Mouse (Mus musculus): Measurements from ENCODE around the gene Crybb1.

Gene Crybb1

DNA sequence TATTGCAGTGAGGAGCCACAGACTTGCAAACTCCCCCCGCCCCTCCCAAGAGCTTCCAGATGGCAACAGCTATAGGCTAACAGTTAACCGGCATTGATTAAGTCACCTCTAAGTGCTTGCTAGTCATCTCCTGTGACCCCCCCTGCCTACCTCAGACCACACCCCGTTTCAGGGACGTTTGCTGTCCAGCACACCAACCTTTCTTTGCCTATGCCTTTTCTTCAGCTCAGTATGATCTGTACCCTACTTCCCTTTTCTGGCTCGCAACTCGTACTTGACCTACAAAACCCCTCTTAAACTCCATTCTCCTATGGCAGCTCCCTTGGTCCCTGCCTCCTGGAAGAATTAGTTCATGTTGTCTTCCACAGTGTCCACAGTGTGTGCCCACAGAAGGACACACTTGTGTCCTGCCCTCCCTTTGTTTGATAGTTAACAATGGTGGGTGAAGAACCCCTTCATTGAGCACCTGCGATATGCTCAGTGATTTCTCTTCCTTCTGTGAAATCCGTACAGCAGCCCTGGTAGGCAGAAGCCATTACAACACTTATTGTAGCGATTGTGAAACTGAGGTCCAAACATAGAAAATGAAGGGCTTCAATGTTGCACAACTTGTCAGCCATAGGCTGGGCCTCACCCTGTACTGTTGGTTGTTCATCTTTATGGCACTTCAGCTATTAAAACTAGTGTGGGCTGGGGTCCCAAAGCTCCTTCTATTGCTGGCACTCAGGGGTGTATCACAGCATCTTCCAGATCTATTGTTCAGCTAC is 10.6 kb downstream of the Crybb1 start:
- no peak for DNase-seq (ENCODE audit: low spot score in 2 of 2)

DNA sequence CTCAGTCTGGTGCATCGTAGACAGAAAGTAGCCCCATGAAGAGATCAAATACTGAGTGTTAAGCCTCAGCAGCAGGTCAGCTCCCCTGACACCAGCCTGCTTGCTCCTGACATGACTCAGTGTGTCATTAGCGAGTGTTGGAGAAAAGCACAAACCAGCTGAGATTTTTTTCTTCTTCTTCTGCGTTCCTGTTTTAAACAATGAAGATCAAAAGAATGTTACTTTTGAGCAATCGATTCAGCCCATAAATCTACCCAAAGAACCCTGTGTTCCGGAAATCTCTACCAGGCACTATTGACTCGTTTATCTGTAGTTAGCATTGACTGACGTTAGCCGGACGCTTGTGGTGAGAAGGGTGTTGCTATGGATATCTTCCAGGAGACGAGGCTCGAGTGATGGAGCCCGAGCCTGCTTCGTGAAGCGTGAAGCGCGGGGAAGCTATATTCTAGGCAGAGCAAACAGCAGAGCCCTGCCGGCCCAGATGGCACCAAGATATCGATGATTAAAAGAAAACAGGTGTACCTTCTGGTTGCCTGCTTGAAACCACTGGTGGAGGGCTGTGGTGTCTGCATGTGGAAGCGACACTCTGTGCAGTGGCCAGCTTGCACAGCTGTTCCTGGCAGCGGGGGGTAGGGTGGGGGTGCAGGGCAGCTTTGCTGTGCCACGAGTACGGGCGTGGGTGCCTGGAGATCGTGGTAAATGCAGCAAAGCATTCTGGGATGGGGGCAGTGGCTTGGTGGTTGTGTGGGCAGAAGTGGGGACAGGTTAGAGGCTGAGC is 15.3 kb downstream of the Crybb1 start:
- DNase-seq (ENCODE audit: low spot score in 2 of 2): peak; percentile 27 to 48

DNA sequence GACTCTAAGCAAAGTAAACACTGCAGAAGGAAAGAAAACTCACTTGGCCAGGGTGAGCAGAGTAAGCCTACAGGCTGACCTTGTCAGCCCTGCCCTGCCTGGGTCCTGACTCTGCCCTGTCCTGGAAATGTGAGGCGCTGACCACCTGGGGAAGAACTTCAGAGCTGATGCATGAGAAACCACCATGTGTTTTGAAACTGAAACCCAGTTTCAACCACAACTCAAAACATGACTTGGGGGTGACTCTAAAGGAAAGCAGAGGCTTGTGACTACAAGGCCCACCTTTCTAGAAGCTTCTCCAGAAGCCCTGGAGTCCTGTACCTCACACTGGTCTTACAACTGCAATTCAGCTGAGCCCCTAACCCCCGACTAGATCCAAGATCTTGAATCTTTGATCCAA is 17.3 kb downstream of the Crybb1 start:
- no peak for DNase-seq (ENCODE audit: low spot score in 2 of 2)

DNA sequence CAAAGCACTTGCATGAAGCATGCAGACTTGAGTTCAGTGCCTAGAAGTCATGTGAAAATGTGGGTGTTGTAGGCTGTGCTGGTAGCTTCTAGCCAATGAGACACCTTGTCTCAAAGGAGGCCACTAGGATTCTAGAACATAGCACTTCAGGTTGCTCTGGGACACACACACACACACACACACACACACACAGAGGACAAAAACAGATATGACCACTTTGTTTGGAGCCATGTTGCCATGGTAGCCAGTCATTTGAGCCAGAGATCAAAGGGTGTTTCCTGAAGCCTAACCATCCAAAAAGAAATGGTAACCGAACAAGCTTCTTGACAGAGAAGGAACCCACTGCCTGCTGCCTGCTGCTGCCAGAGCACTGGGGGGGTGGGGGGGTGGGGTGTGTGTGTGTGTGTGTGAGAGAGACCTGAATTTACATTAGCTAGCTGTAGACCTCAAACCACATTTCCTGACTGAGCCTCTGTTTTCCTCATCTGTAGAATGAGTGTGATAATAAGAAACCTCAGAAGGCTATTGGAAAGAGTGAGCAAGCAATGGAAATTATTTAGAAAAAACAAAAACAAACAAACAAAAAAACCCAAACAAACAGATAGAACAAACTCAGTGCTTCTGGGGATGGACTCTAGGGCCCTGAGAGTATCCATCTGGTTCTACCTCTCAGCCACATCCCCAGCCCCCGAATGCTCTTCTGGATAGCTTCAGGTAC is 18.3 kb downstream of the Crybb1 start:
- no peak for DNase-seq (ENCODE audit: low spot score in 2 of 2)

DNA sequence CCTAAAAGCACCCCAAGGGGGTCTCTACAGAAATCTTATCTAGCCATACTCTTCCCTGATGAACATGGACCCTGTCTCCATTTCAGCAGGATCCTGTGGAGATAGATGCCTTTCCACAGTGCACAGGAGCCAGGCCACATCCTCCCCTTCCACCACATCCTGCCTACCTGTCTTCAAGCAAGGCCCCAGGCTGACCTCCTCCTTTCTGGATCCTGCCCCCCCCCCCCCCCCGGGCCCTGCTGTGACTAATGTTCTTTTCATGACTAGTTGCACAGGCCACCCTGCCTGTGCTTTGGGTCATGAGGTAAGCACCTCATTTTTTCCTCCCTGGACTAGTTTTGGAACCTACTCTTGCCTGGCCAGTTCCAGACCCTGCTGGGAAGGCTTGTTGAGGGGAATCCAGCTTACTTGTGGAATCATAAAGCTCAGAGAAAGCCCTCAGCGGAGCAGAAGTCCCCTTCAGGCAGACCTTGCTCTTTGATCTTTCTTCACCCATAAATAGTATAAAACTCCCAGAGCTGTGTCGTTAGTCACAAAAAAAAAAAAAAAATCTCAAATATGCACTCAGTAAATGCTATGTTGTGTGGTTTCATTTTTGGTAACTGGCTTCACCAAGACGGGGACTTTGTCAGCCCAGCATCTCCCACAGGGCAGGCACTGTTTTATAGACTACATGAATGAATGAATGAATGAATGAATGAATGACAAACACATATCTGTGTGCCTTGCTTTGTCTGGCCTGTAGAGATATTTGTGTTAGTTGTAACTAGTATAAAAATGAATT is 19.6 kb downstream of the Crybb1 start:
- DNase-seq (ENCODE audit: low spot score in 2 of 2): no peak

DNA sequence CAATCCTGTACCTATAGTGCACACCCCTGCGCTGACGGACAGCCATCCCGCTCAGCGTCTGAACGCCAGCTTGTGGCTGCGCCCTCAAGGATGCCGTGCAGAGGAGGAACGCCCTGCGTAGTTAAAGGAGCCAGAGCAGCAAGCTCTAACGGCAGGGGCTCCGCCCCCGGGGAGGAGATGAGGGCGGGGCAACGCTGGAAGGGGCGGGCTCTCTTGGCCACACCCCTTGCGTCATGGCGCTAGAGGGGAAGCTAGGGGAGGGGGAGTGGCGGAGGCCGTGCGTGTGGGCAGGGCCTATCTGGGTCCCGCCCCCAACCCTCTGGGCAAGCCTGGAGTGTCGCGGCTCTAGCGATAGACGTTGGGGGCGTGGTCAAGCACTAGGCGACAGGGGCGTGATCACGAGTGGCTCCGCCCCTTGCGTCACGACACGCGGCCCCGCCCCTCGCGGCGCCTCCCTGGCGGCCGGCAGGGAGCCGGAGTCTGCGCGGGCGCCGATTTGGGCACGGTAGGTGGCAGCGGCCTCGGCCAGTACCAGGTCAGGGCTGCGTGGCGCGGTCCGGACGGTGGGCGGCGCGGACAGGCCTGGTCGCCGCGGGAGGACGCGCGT is 20.8 kb downstream of the Crybb1 start, which contains the start of gene Tpst2:
Tpst2 (plus strand) TSS at position 425 of the 607 bp plus-strand sequence.
- DNase-seq (ENCODE audit: low spot score in 2 of 2): peak; percentile 100

DNA sequence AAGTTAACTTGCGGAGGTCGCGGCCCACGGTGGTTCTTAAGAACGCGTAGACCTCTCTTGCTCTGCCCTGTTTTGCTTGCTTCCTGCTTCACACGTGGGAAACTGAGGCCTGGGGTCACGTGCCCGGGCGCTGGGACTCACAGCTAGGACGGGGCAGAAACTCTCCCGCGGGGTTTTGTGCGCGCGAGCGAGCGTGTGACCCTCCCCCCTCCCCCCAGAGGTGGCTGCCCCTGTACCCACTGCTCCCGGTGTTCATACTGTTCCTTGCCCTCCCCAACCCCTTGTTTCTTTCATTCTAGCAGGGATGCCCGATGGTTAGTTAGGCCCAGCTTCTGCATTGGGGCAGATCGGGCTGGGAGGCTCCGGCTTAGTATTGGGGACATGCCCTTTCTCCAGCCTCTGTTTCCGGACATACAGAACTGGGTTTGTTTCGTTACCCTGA is 21.3 kb downstream of the Crybb1 start:
- DNase-seq (ENCODE audit: low spot score in 2 of 2): no peak

DNA sequence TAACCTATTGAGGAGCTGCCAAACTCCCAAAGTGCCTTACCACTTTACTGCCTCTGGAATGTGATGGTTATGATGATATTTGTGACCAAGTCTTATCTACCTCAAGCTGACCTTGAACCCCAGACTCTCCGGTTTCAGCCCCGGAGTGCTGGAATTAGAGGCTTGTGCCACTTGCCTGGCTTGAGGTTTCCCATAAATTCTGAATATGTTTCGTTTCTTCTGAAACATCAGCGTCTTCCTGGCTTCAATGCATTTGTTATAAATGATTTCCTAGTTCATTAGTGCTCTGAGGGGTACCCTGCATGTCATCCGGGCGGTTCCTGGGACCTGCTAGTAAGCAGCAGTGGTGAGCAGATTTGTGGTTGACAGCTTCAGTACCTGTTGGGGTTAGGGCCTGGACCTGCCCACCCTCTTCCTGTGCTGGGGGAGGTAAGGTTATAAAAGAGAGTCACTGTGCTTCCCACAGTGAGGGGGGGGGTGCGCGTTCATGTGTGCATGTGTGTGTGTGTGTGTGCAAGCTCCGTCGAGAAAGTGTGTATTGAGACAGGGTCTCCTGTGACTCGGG is 22.4 kb downstream of the Crybb1 start:
- no peak for DNase-seq (ENCODE audit: low spot score in 2 of 2)

DNA sequence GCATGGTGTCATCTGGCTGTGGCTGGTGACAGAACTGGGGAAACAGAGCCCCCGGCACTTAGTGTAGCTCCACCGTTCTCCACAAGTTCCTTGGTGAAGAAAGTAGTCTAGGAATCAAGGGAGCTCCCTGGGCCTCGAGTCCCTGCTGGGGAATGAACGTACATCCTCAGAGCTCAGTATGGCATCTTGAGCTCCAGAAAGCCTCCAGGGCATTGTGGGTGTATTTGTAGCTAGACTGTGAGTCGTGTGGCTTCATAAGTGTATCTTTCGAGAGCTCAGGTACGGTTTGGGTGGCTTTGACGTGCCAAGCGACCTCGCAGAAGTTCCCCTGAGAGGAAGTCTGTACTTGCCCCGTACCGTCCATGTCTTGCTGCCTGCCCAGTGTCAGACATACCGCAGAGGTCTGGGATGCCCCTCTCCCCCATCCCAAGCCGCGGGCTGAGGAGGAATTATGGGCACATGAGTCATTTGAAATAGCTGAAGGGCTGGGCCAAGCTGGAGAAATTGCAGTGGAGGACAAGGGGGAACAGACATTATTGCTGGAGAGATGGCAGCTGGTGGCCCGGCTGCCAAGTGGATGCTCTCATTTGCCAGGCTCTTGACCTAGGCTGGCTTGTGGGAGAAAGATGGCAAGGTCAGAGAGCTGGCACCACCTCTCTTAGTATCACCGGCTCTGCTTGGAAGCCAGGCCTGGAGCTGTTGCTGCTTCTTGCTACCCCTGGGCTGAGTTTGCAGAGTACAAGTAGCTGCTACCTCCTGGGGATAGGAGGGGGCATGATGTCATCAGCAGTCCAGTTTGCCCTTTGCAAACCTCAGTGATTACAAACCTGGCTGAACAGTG is 23.8 kb downstream of the Crybb1 start:
- DNase-seq (ENCODE audit: low spot score in 2 of 2): no peak

DNA sequence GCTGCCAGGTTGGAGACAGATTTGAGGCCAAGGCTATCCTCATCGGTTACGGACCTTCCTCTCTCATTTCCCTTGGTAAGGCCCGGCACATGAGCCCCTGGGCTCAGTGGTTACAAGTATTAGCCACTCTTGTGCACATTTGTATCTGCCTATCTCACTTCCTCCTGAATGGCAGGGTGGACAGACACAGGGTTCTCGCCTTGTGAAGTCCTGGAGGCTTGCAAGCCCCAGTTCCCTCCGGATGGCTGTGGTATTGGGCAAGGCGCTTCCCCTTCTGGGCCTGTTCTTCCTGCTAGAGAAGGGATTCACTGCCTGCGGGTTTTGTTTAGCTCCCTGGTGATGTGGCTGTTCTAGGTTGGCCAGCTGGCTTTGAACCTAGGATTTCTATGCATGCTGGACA is 24.5 kb downstream of the Crybb1 start:
- no peak for DNase-seq (ENCODE audit: low spot score in 2 of 2)

DNA sequence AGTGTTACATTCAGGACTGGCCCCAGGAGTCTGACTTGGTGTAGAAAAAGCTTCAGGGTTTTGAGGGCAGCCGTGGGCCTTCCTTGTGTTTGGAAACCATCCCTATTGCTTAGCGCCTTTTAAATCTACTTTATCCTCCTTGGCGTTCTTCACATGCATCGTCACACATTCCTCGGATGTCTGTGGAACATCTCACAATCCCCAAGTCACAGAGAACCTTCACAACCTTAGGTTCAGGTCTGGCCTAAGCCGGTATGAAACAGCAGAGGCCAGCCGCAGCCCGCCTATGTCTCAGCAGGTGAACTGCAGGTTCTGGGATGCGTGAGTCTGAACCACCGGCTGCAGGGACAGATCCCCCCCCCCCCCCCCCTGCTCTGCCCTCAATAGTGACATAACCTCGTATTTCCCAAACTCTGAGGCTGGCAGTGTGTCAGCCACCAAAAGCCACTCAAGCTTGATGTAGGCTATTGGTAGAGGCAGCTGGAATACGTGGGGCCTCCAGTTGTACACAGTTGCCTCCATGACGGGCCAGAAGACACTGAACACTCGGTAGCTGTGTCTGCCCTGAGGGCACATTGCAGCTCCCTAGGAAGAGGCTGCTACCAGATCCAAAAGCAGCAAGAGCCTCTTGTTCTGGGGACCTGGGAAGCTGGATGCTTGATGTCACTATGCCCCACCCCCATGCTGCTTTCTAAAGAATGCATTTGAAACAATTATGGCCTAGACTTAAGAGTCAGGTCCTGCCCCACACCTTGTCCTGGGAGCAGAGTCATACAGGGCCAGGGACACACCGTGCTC is 25.4 kb downstream of the Crybb1 start:
- DNase-seq (ENCODE audit: low spot score in 2 of 2): no peak

DNA sequence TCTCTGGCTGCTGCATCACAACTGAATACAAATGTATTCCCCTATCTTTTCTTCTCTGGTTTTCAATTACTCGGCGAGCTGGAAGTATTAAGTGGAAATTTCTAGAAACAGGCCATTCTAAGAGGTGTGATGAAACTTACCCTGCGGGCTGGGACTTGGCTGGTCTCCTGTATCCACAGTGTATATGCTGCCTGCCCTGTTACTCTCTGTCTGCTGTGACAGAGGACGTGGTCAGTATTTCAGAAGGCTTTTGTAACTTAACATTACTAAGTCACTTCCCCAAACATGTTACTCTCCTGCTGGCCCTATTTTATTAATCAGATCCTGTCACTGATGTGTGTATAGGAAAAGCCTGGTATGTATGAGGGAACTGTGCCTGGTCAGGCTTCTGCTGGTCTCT is 26.1 kb downstream of the Crybb1 start:
- DNase-seq (ENCODE audit: low spot score in 2 of 2): no peak

DNA sequence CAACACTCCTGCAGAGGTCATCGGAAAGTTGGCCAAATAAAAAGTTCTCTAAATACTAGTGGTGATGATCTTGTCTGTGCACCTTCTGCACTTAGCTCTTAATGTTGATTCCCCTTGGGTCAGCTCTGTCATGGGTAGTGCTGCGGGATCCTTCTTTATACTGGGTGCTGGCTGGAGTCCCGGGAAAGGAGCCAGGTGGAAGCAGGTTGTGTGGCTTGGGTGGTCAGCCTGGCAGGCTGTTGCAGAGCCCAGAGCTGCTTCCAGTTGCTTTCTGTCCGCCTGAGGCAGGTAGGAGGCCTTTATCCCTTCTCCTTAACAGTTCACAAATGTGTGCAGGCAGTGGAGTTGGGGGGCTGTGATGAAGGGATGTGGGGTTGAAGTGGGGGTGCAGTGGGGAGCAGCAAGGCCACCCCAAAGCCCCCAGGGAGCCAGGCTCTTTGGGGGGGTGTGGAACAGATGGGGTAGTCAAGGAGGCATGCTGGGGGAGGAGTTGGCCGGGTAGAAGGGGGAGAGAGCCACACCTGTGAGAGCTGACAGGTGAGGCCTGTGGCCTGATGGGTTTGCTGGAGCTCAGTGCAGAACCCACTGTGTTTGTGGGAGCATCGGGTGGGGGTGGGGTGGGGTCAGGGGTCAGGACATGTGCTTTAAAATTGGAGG is 26.6 kb downstream of the Crybb1 start:
- no peak for DNase-seq (ENCODE audit: low spot score in 2 of 2)

DNA sequence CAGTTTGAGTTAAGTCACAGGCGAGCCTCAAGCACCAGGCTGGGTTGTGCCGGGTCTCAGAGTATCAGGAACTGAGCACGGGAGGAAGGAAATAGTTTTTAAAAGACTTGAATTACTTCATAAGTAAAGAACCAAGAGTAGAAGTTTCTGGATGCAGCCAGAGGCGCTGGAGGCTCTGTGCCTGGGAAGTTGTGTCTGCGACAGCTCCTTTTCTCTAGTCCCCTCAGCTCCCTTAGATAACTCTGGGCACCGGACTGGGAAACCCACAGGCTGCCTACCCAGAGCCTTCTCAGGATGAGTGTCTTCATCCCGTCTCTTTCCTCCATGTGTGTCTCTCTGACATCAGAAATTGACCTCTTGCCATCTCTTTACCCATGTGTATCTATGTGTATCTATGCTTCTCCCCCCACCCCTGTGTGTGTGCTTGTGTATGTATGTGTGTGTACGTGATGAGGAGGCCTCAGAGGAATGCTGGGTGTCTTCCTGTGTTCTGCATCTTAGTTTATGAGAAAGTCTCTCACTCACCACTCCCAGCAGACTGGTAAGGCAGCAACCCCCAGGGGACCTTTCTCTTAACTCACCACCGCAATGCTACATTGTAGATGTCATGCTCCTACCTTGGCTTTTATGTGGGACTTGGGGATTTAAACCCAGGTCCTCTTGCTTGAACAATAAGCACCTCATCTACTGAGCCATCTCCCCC is 27.3 kb downstream of the Crybb1 start:
- DNase-seq (ENCODE audit: low spot score in 2 of 2): no peak

DNA sequence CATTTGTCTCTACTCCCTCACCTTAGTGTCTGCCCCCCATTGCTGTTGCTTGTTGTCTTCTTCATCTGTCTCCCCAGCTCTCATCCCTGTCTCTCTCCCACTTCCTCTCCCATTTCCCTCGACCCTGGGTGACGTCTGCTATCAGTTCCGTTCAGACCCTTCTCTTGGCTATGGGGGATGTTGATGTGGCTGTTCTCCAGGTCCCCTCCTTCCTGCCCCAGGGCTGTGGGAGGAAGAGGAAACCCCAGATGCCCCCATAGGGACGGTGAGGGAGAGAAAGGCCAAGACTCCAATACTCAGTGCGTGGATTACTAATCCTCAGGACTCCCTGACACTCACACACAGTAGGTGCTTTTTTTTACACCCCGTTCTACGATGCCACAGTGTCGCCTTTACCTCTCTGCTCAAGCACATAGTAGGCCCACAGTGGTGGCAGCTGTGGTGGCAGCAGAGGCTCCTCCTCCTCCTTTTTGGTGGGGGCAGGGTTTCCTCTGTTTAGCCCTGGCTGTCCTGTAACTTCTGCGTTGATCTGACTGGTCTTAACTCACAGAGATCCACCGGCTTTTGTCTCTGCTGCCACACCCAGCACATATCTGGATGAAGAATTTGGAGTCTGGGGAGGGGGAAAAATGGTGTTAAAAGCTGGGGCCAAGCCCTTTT is 28.1 kb downstream of the Crybb1 start:
- DNase-seq (ENCODE audit: low spot score in 2 of 2): no peak

DNA sequence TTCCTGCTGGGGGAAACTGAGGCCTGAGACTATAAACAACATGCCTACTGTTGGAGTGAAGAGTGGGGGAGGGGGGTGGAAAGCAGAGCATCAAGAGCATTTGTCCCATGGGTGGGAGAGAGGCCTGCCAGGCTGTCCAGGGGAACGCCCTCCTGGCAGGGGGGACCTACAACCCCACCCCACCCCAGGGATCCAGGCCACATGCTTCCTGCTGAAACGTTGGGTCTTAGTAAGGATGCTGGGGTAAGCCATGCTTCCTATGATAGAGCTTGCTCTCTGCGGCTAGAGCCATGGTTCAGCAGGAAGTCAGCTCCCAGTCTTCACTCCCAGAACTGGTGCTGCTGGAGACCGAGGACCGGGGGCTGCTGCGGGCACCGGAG is 28.6 kb downstream of the Crybb1 start:
- DNase-seq (ENCODE audit: low spot score in 2 of 2): no peak

DNA sequence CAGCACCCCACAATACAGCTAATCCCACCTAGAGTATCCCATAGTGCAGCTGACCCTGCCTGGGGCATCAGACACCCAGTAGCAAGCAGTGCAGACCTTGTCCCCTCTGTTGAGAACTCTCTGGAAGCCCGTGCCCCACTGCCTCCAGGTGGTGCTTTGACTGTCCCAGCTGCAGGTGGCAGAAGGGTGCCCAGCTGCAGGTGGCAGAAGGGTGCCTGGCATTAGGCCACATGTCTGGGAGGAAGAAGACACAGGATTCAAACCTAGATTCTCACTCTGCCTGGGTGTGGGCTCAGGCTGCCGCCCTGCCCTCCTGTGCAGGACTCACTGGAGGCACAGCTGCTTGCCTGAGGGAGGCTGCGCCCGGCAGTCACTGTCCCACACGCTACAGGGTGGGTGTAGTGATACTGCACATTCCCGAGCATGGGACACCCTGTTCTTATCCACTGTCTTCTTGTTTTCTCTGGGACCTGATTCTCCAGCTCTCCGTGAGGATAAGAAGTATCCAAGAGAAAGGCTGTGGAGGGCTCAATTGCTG is 30.0 kb downstream of the Crybb1 start:
- no peak for DNase-seq (ENCODE audit: low spot score in 2 of 2)

All from right cerebral cortex, postnatal 36 days (tissue).